Mouse (Mus musculus) left cerebral cortex, adult 9 months (tissue): ENCODE results near the gene Nhp2.
"Not testable (repeated sequence)": the region's sequence is repeated elsewhere in the genome, so short reads cannot be mapped to it uniquely, and the experiment has no call there.

Experiments used
- DNase-seq, 2 experiments: peaks; one replicate each; pipeline ENCODE4 v3.0.0; 2022; ENCODE audit warnings: low spot score in 2 of 2

The Nhp2 gene

GRCm38 (mm10) chr11:51606447-51607095, 13.0 kb upstream of the Nhp2 start, which contains the start of gene Hnrnpab:
Gene Hnrnpab, minus strand, starts transcription at chr11:51606847.
- DNase-seq: peak; percentile 93 to 99

- no peak for DNase-seq
Observed at GRCm38 (mm10) chr11:51607096-51607738, 12.3 kb upstream of the Nhp2 start.

- DNase-seq: no peak
Observed at GRCm38 (mm10) chr11:51609266-51609909, 10.1 kb upstream of the Nhp2 start.

- not testable (repeated sequence) for DNase-seq
Observed at GRCm38 (mm10) chr11:51609940-51610339, 9.6 kb upstream of the Nhp2 start.

DNA sequence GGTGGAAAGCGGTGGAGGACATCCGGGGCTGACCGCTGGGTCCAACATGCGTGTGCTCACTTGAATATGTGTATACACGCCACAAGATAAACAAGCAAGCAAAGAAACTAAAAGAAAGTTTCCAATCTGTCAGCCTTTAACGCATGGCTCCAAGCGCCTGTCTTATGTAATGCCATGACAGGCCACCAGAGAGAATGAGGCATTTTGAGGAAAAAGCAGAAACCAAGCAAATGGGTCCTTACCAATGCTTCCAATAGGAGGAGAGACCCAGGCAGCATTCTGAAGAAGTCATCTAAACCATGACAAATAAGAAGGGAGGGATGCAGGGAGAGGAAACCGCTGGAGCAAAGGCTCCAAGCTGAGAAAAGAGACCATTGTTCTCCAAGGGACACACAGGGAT, 5.3 kb upstream of the Nhp2 start:
- no peak for DNase-seq

DNA sequence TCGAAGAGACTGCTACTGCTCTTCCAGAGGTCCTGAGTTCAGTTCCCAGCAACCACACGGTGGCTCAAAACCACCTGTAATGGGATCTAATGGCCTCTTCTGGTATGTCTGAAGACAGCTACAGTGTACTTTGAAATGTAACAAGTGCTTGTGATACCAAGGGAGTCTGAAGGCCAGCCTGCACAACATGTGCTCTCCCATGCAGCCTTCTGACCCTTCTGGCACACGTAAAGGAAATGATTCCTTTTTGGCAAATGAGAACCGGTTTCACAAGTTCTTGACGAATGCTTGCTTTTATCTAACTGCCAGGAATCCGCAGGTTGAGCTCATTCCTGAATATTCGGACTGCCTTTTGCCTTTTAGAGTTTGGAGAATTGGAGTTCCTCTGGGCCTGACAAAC, 4.4 kb upstream of the Nhp2 start:
- DNase-seq: no peak

DNA sequence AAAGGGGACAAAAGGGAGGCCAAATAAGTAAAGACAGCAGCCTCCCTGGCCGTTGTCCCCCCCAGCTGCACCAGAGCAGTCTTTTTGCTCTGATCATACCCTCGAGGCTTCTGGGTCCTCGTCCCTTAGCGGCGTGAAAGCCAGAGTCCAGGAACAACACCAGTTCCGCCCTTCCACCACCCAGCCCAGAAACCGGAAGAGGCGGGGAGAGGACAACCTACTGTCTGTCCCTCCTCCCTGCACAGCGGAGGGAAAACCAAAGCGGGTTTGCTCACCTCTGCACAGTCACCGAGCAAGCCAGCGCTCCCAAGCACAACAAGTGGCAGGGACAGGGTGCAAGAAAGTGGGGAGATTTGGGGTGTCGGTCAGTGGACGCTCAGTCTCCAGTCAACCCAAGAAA, 3.9 kb upstream of the Nhp2 start:
- no peak for DNase-seq

DNA sequence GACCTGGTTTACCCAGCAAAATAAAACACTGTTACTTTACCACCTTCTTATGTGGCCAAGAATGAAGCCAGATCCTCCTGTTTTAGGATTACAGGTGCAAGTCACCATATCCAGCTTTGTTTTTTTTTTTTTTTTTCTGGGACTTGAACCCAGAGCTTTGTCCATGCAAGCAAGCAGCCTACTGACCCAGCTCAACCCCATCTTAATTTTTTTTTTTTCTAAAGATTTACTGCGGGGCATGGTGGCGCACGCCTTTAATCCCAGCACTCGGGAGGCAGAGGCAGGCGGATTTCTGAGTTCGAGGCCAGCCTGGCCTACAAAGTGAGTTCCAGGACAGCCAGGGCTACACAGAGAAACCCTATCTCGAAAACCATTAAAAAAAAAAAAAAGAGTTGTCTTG, 3.4 kb upstream of the Nhp2 start:
- not testable (repeated sequence) for DNase-seq

DNA sequence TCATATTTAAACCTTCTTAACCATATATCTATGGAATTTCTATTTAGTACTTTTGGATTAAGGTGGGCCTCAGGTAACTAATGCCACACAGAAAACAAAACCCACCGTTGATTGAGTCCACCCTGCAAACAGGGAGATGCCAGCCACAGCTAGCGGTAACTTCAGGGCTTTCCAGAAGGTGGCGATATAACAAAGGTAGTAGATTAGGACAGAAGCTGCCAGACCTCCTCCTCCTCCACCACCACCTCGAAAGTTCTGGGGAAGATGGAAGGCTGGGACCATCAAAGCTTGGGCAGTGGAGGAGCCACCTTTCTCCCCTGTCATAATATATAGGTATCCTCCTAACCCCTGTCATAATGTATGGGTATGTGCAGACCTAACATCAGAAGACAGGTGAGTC, 1.8 kb upstream of the Nhp2 start:
- DNase-seq: peak in 1 of 2 experiments; percentile 80

DNA sequence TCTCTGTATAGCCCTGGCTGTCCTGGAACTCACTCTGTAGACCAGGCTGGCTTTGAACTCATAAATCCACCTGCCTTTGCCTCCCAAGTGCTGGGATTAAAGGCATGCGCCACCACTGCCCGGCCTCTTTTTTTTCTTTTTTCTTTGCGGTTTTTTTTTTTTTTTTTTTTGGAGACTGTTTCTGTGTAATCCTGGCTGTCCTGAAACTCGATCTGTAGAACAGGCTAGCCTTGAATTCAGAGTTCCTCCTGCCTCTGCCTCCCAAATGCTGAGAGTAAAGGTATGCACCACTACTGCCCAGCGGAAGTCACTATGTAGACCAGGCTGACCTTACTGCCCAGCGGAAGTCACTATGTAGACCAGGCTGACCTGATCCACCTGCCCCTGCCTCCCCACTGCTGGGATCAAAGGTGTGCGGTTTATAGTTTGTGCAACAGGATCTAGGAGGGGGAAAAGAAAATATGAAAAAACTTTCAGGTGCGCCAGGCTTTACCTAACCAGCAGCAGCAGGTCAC, 584 bp upstream of the Nhp2 start:
- no peak for DNase-seq

GRCm38 (mm10) chr11:51620084-51620483, 549 bp downstream of the Nhp2 start:
- DNase-seq: no peak

DNA sequence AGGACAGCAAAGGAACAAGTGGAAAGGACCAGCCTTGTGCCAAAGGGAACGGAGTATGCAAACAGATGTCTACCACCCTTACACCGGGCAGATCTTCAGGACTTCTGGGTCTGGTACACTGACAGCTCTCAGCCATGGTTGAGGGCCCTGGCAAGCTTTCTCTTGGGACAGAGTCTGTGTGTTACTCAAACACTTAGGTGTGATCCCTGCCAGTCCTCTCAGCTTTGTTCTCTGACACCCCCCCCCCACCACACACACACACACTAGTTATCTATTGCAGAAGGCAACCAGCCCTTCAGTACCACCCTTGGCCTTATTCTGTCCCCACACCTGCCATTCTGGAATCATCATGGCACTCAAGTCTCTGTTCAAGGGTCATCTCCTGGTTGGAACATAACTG, 2.2 kb downstream of the Nhp2 start:
- no peak for DNase-seq

DNA sequence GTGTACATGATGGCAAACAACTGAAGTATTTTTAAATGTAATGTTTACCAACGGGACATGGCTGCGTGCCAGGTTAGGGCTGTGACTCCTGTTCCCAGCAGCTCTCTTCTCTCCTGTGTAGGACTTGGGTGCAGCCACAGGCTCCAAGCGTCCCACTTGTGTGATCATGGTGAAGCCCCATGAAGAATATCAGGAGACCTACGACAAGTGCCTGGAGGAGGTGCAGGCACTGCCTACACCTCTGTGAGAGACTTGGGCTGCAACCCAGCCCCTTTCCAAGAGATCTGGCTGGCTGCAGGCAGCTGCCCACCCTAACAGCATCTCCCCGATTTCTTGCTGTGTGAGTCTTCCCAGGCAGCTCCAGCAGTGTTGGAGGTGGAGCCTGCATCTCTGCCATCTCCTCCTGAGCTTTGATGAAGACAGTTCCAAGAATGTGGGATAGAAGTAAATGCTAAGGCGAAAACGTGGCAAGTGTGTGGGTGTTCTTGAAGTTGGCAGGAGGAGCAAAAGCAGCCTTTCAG, 3.5 kb downstream of the Nhp2 start:
- peak; percentile 87 to 91 for DNase-seq

GRCm38 (mm10) chr11:51625187-51625820, 5.8 kb downstream of the Nhp2 start:
- no peak for DNase-seq

DNA sequence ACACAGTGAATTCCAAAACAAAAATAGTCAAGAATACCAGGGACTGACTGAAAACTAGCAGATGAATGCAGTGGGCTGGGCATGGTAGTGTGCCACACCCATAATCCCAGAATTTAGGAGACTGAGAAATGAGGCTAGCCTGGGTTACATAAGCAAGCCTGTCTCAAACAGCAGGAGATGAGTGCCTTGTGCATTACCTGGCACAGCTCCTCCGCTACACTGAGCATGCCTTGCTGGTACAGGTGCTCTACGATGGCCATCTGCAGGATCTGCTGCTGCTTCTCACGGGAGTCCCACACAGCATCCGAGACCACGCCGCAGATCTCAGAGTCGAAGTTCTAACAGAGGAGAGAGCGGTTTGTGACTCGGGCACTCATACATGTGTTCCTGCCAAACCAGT, 7.9 kb downstream of the Nhp2 start:
- DNase-seq: peak in 1 of 2 experiments; percentile 60

DNA sequence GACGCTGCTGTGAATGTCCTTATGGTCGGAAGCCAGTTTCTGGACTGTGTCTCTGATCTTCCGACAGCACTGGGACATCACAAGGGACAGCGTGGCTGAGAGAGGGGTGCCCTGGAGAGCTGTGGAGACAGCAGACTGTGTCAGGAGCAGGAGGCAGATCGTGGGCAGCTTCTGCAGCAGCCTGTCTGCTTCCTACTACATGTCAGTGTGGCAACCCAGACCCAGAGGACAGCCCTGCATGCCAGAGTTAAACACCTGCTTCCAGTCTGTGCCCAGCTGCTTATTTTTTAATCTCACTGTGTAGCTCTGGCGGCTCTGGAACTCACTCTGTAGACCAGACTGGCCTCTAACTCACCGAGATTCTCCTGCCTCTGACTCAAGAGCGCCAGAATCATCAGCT, 8.4 kb downstream of the Nhp2 start:
- DNase-seq: no peak

DNA sequence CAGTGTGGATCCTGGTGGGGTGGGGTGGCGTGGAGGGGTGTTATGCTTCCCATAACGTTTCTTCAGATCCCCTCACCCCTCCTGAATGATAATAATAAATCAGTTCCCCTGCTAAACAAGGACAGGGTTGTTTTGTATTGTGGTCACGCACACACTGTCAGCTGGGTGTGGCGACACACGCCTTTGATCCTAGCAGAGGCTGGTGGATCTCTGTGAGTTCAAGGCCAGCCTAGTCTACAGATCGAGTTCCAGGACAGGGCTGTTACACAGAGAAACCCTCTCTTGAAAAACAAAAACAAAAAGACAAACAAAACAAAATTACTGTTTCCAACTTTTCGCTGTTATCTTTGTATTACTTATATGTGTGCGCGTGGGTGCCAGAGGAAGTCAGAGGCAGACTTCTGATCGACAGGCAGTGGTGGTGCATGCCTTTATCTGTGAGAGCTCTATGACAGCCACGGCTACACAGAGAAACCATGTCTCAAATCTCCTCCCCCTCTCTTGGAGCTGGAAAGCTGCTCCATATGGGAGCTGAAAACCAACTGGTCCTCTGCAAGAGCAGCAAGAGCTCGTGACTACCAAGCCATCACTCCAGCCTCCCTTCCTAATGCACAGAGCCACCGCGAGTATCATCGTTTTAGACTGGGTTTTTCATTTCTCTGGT, 10.2 kb downstream of the Nhp2 start:
- peak; percentile 64 to 74 for DNase-seq

DNA sequence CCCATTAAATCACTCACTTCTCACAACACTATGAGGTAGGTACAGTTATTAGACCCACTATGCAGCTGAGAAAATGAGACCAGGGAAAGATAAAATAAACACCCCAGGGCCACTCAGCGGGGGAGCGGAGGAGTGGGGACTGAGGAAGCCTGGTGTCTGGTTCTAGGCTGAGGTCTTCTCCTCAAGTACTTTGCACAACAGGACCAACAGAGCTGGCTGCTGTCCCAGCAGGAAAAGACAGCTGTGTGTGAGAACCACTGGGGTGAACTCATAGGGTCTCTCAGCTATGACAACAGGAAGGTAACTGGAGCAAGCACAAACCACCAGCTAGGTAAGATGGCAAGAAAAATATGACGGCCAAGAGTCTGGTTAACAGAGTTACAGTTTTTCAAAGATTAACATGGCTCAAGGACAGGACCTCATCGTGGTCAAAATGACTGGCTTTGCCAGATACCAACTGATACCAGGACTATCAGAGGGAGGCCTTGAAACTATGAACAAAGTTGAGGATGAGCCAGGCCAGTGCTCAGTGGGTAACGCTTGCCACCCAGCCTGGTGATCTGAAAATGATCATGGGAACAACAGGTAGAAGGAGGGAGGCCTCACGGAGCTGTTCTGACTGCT, 12.7 kb downstream of the Nhp2 start:
- DNase-seq: no peak

DNA sequence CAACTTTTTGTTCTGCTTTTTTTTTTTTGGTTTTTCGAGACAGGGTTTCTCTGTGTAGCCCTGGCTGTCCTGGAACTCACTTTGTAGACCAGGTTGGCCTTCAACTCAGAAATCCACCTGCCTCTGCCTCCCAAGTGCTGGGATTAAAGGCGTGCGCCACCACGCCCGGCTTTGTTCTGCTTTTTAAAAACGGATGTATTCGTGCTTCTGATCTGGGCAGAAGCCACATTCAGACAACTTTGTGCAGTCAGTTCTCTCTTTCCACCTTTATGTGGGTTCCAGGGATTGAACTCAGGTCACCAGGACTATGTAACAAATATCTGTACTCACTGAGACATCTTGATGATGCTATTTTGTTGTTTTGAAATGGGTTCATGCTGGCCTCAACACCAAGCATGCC, 13.7 kb downstream of the Nhp2 start:
- not testable (repeated sequence) for DNase-seq

DNA sequence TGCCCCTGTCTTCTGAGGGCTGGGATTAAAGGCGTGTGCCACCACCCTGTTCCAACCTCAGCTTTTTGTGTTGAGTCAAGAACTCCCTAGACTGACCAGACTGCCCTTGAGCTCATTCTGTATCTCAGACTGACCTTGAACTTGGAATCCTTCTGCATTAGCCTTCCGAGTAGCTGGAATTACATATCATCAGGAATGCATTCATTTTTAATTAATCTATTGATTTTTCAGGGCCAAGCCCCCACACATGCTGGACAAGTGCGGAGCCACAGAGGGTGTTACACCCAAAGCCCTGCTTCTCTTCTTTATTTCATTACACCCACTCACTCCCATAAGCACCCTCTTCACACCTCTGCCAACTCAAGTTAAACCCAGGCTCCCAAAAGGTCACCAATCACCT, 14.2 kb downstream of the Nhp2 start:
- DNase-seq: no peak

GRCm38 (mm10) chr11:51635127-51635524, 15.6 kb downstream of the Nhp2 start:
- no peak for DNase-seq
